Mouse (Mus musculus) spleen, postnatal 10 days (tissue): Measurements from ENCODE around the gene Hoxb2.

Experiments used
- DNase-seq, 2 experiments: peaks; one replicate each; pipeline ENCODE4 v3.0.0; 2021 to 2022; ENCODE audit warnings: low spot score in 2 of 2

The Hoxb2 gene

GRCm38 (mm10) chr11:96350791-96351190 lies 466 bp downstream of the Hoxb2 start:
- no peak for DNase-seq

GRCm38 (mm10) chr11:96351312-96351711 lies 987 bp downstream of the Hoxb2 start:
- DNase-seq: no peak

GRCm38 (mm10) chr11:96351831-96352230 lies 1.5 kb downstream of the Hoxb2 start:
- DNase-seq: no peak

- no peak for DNase-seq
Observed at GRCm38 (mm10) chr11:96352691-96353521, 2.6 kb downstream of the Hoxb2 start.

- DNase-seq: no peak
Observed at GRCm38 (mm10) chr11:96353522-96353841, 3.2 kb downstream of the Hoxb2 start.

GRCm38 (mm10) chr11:96353939-96354338 lies 3.6 kb downstream of the Hoxb2 start:
- DNase-seq: no peak

GRCm38 (mm10) chr11:96354376-96354775 lies 4.1 kb downstream of the Hoxb2 start:
- no peak for DNase-seq

GRCm38 (mm10) chr11:96354801-96355311 lies 4.5 kb downstream of the Hoxb2 start:
- DNase-seq: no peak

- no peak for DNase-seq
Observed at GRCm38 (mm10) chr11:96363807-96364206, 13.5 kb downstream of the Hoxb2 start.

GRCm38 (mm10) chr11:96365441-96366091 lies 15.2 kb downstream of the Hoxb2 start, which contains the start of gene Hoxb1:
Gene Hoxb1 (plus strand): TSS chr11:96365752.
- DNase-seq: no peak

GRCm38 (mm10) chr11:96366092-96367041 lies 16.0 kb downstream of the Hoxb2 start:
- DNase-seq: no peak

- no peak for DNase-seq
Observed at GRCm38 (mm10) chr11:96367141-96367540, 16.8 kb downstream of the Hoxb2 start.

- no peak for DNase-seq
Observed at GRCm38 (mm10) chr11:96368686-96369085, 18.4 kb downstream of the Hoxb2 start.

GRCm38 (mm10) chr11:96369140-96369539 lies 18.8 kb downstream of the Hoxb2 start:
- no peak for DNase-seq

- no peak for DNase-seq
Observed at GRCm38 (mm10) chr11:96371726-96372125, 21.4 kb downstream of the Hoxb2 start.

- no peak for DNase-seq
Observed at GRCm38 (mm10) chr11:96372519-96372918, 22.2 kb downstream of the Hoxb2 start.

- no peak for DNase-seq
Observed at GRCm38 (mm10) chr11:96374810-96375209, 24.5 kb downstream of the Hoxb2 start.

GRCm38 (mm10) chr11:96383381-96383780 lies 33.1 kb downstream of the Hoxb2 start:
- DNase-seq: no peak

- DNase-seq: no peak
Observed at GRCm38 (mm10) chr11:96387635-96388034, 37.3 kb downstream of the Hoxb2 start.

- DNase-seq: no peak
Observed at GRCm38 (mm10) chr11:96396772-96397626, 46.7 kb downstream of the Hoxb2 start.

- no peak for DNase-seq
Observed at GRCm38 (mm10) chr11:96397806-96398335, 47.5 kb downstream of the Hoxb2 start.
